Mouse (Mus musculus) heart, embryonic 15.5 days (tissue): ENCODE results near the gene Gabrb3. TPM values are rescaled to one million over a fixed set of nuclear protein-coding genes. Genes with fewer than 3 reads are reported as not detected.

Source experiments
- microRNA-seq: library from miRNA; unstranded; fragments of <30 nt; microRNA quantifications from one replicate; pipeline ENCODE4, GENCODE M21; 2016
- polyA plus RNA-seq: library from polyadenylated mRNA; unstranded; fragments of >200 nt; fragmentation: Nextera tagmentation; extraction: Ambion mirVana; gene quantifications from 2 replicates; pipeline ENCODE4 v1.2.1, GENCODE M21; 2015

Gabrb3 gene
- polyA plus RNA-seq, 1 experiment from 2014 or later: 0.82 TPM

Small RNAs within 50 kb of the gene (microRNA-seq; reads per million reads assigned to microRNA genes)
- not detected for gene Mir6389

Other genes starting within 250 kb of the Gabrb3 start
- gene Gabrg3, start 32.5 kb upstream of the Gabrb3 start, polyA plus RNA-seq: 0.38 and 0.69 TPM in 2 replicates
- 0.13 and 0.14 TPM in 2 replicates for gene Gabra5, start 90.4 kb downstream of the Gabrb3 start, polyA plus RNA-seq